Mouse (Mus musculus) liver, adult 2 months (tissue): ENCODE measurements at regions not wholly inside any gene's neighbourhood (a gene's known extent, or its start where the extent isn't known, plus 50 kb on each side); places are given as distances from the start of the nearest gene placed in this dataset.

Experiments used
- DNase-seq: peaks from one replicate; pipeline ENCODE4 v3.0.0-alpha.2; 2011; ENCODE audit warnings: low read depth, low spot score; ENCODE audit errors: extremely low read depth
- H3K27ac ChIP-seq: fragments of 200-500 bp; replicated peaks from 2 replicates; pipeline ENCODE4 v1.5.1; 2012; ENCODE audit warnings: low read depth, mild to moderate bottlenecking, control low read depth, inconsistent platforms, low read length; ENCODE audit not compliant: insufficient read depth
- H3K27me3 ChIP-seq: fragments of 200-500 bp; 2 replicates; pipeline ENCODE4 v1.6.1; 2012; ENCODE audit warnings: mild to moderate bottlenecking, moderate library complexity, low read length, inconsistent platforms; ENCODE audit not compliant: control insufficient read depth, insufficient read depth
- H3K36me3 ChIP-seq: fragments of 200-500 bp; 2 replicates; pipeline ENCODE4 v1.6.1; 2012; ENCODE audit warnings: low read length, inconsistent platforms; ENCODE audit not compliant: control insufficient read depth, insufficient read depth
- H3K4me1 ChIP-seq: fragments of 200-500 bp; 2 replicates; pipeline ENCODE4 v1.6.1; 2011; ENCODE audit warnings: low read length; ENCODE audit not compliant: control insufficient read depth, insufficient read depth
- H3K4me3 ChIP-seq: fragments of 200-500 bp; 2 replicates; pipeline ENCODE4 v1.5.1; 2011; ENCODE audit warnings: low read depth, mild to moderate bottlenecking, control low read depth, low read length, moderate library complexity; ENCODE audit not compliant: insufficient read depth
- H3K79me2 ChIP-seq: fragments of 200-500 bp; 2 replicates; pipeline ENCODE4 v1.6.1; 2012; ENCODE audit warnings: inconsistent platforms, mild to moderate bottlenecking, low read length, moderate library complexity; ENCODE audit not compliant: control insufficient read depth, insufficient read depth
- H3K9ac ChIP-seq: fragments of 200-500 bp; 2 replicates; pipeline ENCODE4 v1.6.1; 2012; ENCODE audit warnings: low read depth, mild to moderate bottlenecking, control low read depth, inconsistent platforms, low read length
- CTCF ChIP-seq: fragments of 200-500 bp; IDR thresholded peaks from 2 replicates; pipeline ENCODE4 v1.5.1; 2011; ENCODE audit warnings: low read depth, low read length, control low read depth
- POLR2A ChIP-seq: fragments of 200-500 bp; IDR thresholded peaks from 2 replicates; pipeline ENCODE4 v1.6.1; 2011; ENCODE audit warnings: low read length, control low read depth; ENCODE audit not compliant: insufficient read depth; ENCODE audit errors: extremely low read depth
- WGBS: fragments of 180-500 bp; shearing (Covaris S2); methylation state at CpG from one replicate; pipeline ENCODE4 v1.1.7; 2018; 5-methylcytosine and 5-hydroxymethylcytosine counted together

DNA sequence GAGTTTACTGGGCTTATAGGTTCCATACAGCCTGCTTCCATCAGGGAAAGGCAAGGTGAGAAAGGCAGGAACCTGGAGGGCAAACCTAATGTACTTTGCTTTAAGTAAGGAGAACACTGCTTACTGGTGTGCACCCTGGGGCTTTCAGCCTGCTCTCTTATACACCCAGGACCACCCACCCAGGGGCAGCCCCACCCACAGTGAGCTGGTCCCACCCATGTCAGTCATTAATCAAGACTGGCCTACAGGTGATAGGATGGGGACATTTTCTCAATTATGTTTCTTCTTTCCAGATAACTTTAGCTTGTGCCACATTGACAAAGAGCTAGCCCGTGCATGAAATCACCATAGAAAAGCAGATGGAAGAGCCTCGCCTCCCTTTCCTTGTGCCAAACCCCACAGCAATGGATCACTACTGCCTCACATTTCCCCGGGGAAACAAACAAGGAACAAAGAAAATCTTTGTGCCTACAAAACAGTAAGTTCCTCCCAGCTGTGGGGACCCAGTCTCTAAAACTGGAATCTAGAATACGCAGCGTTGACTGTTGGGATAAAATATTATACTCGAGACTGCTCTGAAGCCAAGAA lies 221.5 kb downstream of the Pdcd6ip start:
- H3K4me1 ChIP-seq, result no peaks in the 10 kb centered on the region
- no peak overlapping the region for H3K27ac ChIP-seq
- no peak for DNase-seq
- no peak overlapping the region for H3K4me3 ChIP-seq
- H3K27me3 ChIP-seq, result no peaks in the 10 kb centered on the region
- H3K36me3 ChIP-seq, result no peaks in the 10 kb centered on the region
- H3K9ac ChIP-seq, result no peak overlapping the region
- 82% methylated on average over 6 of the region's 6 CpGs for WGBS
- no peak for TF ChIP-seq POLR2A
- no peak for TF ChIP-seq CTCF
- no peaks in the 10 kb centered on the region for H3K79me2 ChIP-seq

DNA sequence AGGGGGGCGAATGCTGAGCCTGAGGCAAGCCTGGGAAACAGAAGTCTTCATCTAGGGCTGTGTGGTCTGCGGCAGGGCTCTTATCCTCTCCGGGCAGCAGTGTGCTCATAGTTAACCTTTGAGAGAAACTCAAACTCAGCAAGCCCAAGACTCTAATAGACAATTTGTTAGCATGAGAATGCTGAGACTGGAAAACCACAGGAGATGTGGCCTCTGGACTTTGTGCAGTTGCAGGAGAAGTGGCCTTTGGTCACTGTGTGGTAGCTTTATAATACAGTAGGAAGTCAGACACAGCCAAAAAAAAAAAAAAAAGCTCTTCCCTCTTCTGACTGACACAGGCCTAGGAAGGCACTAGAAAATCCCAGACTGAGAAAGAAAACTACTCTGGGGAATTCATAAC lies 228.2 kb downstream of the Pdcd6ip start:
- no peak for TF ChIP-seq CTCF
- TF ChIP-seq POLR2A, result no peak

GRCm38 (mm10) chr9:113478761-113479265 lies 229.2 kb downstream of the Pdcd6ip start:
- no peaks in the 10 kb centered on the region for H3K36me3 ChIP-seq
- no peak overlapping the region for H3K9ac ChIP-seq
- H3K27ac ChIP-seq, result no peak overlapping the region
- 94% methylated on average over 1 of the region's 1 CpGs for WGBS
- no peaks in the 10 kb centered on the region for H3K79me2 ChIP-seq
- TF ChIP-seq CTCF, result no peak
- TF ChIP-seq POLR2A, result no peak
- H3K4me1 ChIP-seq, result no peaks in the 10 kb centered on the region
- no peaks in the 10 kb centered on the region for H3K27me3 ChIP-seq
- no peak overlapping the region for H3K4me3 ChIP-seq
- DNase-seq, result no peak

More for the DNA sequence above, 228.2 kb downstream of the Pdcd6ip start:
- Histone ChIP-seq H3K27me3 (no peaks in the 10 kb centered on the region), H3K27ac (no peak overlapping the region), H3K4me1 (no peaks in the 10 kb centered on the region), H3K79me2 (no peaks in the 10 kb centered on the region), H3K4me3 (no peak overlapping the region), H3K36me3 (no peaks in the 10 kb centered on the region), H3K9ac (no peak overlapping the region)
- WGBS, result 72% methylated on average over 3 of the region's 3 CpGs
- peak; percentile 45 for DNase-seq

- no peak overlapping the region for H3K9ac ChIP-seq
- no peaks in the 10 kb centered on the region for H3K36me3 ChIP-seq
- H3K27me3 ChIP-seq, result no peaks in the 10 kb centered on the region
- no peak for DNase-seq
- H3K79me2 ChIP-seq, result no peaks in the 10 kb centered on the region
- 88% methylated on average over 6 of the region's 6 CpGs for WGBS
- TF ChIP-seq POLR2A, result no peak
- no peak for TF ChIP-seq CTCF
- no peak overlapping the region for H3K27ac ChIP-seq
- H3K4me1 ChIP-seq, result no peaks in the 10 kb centered on the region
- no peak overlapping the region for H3K4me3 ChIP-seq
Observed at GRCm38 (mm10) chr9:113471781-113472180, 236.3 kb downstream of the Pdcd6ip start.

DNA sequence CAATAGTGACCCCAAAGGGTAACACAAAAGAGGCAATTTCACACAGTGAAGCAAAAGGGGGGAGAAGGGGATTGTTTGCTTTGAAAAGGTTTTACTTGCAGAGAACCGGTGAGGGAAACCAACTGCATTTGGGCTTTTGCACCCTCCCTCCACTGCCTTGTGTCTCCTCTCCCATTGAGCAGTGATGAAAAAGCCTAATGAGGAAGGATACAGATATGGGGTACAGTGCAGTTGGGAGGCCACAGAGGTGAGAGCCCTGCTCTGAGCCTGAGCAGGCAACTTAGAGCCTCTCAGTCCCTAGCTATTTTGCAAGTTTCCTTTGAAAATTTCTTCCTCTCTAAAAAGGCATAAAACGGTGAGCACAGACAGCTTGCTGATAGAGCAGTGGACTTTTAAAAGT lies 245.2 kb downstream of the Pdcd6ip start:
- Histone ChIP-seq H3K4me1 (no peaks in the 10 kb centered on the region), H3K27ac (no peak overlapping the region), H3K36me3 (no peaks in the 10 kb centered on the region), H3K27me3 (no peaks in the 10 kb centered on the region), H3K4me3 (no peak overlapping the region), H3K79me2 (no peaks in the 10 kb centered on the region), H3K9ac (no peak overlapping the region)
- TF ChIP-seq CTCF (no peak), POLR2A (no peak)
- no peak for DNase-seq
- WGBS, result 55% methylated on average over 2 of the region's 2 CpGs

DNA sequence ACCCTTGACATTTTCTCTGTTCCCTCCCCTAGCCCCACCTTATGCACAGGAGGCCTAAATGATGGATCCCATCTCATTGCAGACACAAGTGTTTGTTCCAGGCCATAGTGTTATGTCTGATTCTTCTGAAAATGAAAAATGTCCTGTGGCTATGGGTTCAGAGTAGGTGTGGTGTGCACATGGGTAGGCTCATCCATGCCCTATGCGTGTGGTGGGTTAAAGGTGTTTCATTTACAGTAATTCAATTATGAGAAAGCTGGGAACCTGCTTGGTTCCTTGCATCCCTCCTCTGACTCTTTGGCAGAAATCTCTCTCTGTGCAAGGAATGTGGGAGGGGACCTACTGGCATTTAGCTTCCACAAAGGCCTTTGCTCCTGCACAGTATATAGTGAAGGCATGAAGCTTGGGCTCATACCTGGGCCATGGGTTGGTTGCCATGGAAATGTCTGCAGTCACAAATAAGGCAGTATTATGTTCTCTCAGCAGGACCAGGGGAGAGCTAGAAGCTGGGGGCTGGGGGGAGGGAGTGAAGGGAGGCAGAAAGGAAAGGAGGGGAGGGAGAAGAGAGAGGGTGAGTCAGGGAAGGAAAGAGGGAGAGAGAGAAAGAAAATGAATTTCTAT lies 245.7 kb downstream of the Pdcd6ip start:
- 90% methylated on average over 1 of the region's 1 CpGs for WGBS
- TF ChIP-seq CTCF (no peak), POLR2A (no peak)
- H3K79me2 ChIP-seq, result no peaks in the 10 kb centered on the region

More for the DNA sequence above, 245.7 kb downstream of the Pdcd6ip start:
- H3K36me3 ChIP-seq, result no peaks in the 10 kb centered on the region
- H3K4me1 ChIP-seq, result no peaks in the 10 kb centered on the region
- no peak overlapping the region for H3K4me3 ChIP-seq
- no peaks in the 10 kb centered on the region for H3K27me3 ChIP-seq
- no peak overlapping the region for H3K27ac ChIP-seq
- H3K9ac ChIP-seq, result no peak overlapping the region
- no peak for DNase-seq
